Mouse (Mus musculus) kidney, adult 11 months (tissue): Measurements from ENCODE around the gene Grwd1.

Experiments
- DNase-seq: peaks from one replicate; pipeline ENCODE4 v3.0.0; 2022

Grwd1 gene

GRCm38 (mm10) chr7:45833924-45834323 is 3.2 kb upstream of the Grwd1 start:
- DNase-seq = no peak

GRCm38 (mm10) chr7:45833148-45833790 is 2.5 kb upstream of the Grwd1 start:
- DNase-seq = no peak

GRCm38 (mm10) chr7:45832428-45832827 is 1.7 kb upstream of the Grwd1 start:
- no peak for DNase-seq

- no peak for DNase-seq
Measured at GRCm38 (mm10) chr7:45831128-45831525, 383 bp upstream of the Grwd1 start.

GRCm38 (mm10) chr7:45826631-45827030 is 4.1 kb downstream of the Grwd1 start:
- DNase-seq = no peak

GRCm38 (mm10) chr7:45824598-45824997 is 6.1 kb downstream of the Grwd1 start, which contains the start of gene Kcnj14:
TSS of gene Kcnj14 (minus strand) at chr7:45824782.
- DNase-seq = no peak

GRCm38 (mm10) chr7:45820913-45821312 is 9.8 kb downstream of the Grwd1 start:
- DNase-seq = no peak

- no peak for DNase-seq
Measured at GRCm38 (mm10) chr7:45819843-45820242, 10.9 kb downstream of the Grwd1 start.

- no peak for DNase-seq
Measured at GRCm38 (mm10) chr7:45815984-45816351, 14.8 kb downstream of the Grwd1 start.

GRCm38 (mm10) chr7:45815323-45815983 is 15.3 kb downstream of the Grwd1 start:
- no peak for DNase-seq

- no peak for DNase-seq
Measured at GRCm38 (mm10) chr7:45814841-45815240, 15.9 kb downstream of the Grwd1 start.

GRCm38 (mm10) chr7:45813787-45814779 is 16.7 kb downstream of the Grwd1 start, which contains the start of gene Cyth2:
TSS of gene Cyth2 (minus strand) at chr7:45814581.
- DNase-seq = peak; percentile 100

- no peak for DNase-seq
Measured at GRCm38 (mm10) chr7:45812921-45813320, 17.8 kb downstream of the Grwd1 start.

- no peak for DNase-seq
Measured at GRCm38 (mm10) chr7:45809276-45810075, 21.3 kb downstream of the Grwd1 start.

GRCm38 (mm10) chr7:45808471-45808870 is 22.3 kb downstream of the Grwd1 start:
- no peak for DNase-seq

GRCm38 (mm10) chr7:45805941-45806340 is 24.8 kb downstream of the Grwd1 start:
- DNase-seq = no peak

- no peak for DNase-seq
Measured at GRCm38 (mm10) chr7:45802551-45802950, 28.2 kb downstream of the Grwd1 start.

GRCm38 (mm10) chr7:45801348-45801747 is 29.4 kb downstream of the Grwd1 start:
- DNase-seq = peak; percentile 88

- DNase-seq = peak; percentile 55
Measured at GRCm38 (mm10) chr7:45800546-45801204, 30.1 kb downstream of the Grwd1 start.

GRCm38 (mm10) chr7:45800001-45800400 is 30.7 kb downstream of the Grwd1 start:
- no peak for DNase-seq

GRCm38 (mm10) chr7:45798931-45799330 is 31.8 kb downstream of the Grwd1 start:
- DNase-seq = no peak

- no peak for DNase-seq
Measured at GRCm38 (mm10) chr7:45798511-45798836, 32.3 kb downstream of the Grwd1 start.
